Mouse (Mus musculus) spleen, adult 2 months (tissue): ENCODE data around the gene 6430628N08Rik.

ENCODE experiments used
- CTCF ChIP-seq: fragments of 200-500 bp; IDR thresholded peaks from 2 replicates; pipeline ENCODE4 v1.5.1; 2011; ENCODE audit warnings: mild to moderate bottlenecking, inconsistent platforms; ENCODE audit not compliant: insufficient read depth, insufficient read length, insufficient replicate concordance; ENCODE audit errors: extremely low read depth
- POLR2A ChIP-seq: fragments of 200-500 bp; IDR thresholded peaks from 2 replicates; pipeline ENCODE4 v1.6.1; 2011; ENCODE audit warnings: low read depth, low read length, inconsistent platforms

- no peak for TF ChIP-seq CTCF
- no peak for TF ChIP-seq POLR2A
Observed at GRCm38 (mm10) chr4:115886875-115887274, 3.6 kb upstream of the 6430628N08Rik start.
